Mouse (Mus musculus) adrenal gland, adult 18-20 months (tissue): ENCODE data around the gene Zp1. TPM values are rescaled to one million over a fixed set of nuclear protein-coding genes. Genes with fewer than 3 reads are reported as not detected.

Experiments
- DNase-seq, 2 experiments: peaks; one replicate each; pipeline ENCODE4 v3.0.0; 2021 to 2022; ENCODE audit warnings: low spot score in 2 of 2
- total RNA-seq, 2 experiments: library from RNA; stranded (reverse); gene quantifications; 1 replicate in 1 of 2; 2 replicates in 1 of 2; pipeline ENCODE4 v1.2.3; 2021

Gene Zp1
- total RNA-seq, 2 experiments from 2014 or later: not detected

DNA sequence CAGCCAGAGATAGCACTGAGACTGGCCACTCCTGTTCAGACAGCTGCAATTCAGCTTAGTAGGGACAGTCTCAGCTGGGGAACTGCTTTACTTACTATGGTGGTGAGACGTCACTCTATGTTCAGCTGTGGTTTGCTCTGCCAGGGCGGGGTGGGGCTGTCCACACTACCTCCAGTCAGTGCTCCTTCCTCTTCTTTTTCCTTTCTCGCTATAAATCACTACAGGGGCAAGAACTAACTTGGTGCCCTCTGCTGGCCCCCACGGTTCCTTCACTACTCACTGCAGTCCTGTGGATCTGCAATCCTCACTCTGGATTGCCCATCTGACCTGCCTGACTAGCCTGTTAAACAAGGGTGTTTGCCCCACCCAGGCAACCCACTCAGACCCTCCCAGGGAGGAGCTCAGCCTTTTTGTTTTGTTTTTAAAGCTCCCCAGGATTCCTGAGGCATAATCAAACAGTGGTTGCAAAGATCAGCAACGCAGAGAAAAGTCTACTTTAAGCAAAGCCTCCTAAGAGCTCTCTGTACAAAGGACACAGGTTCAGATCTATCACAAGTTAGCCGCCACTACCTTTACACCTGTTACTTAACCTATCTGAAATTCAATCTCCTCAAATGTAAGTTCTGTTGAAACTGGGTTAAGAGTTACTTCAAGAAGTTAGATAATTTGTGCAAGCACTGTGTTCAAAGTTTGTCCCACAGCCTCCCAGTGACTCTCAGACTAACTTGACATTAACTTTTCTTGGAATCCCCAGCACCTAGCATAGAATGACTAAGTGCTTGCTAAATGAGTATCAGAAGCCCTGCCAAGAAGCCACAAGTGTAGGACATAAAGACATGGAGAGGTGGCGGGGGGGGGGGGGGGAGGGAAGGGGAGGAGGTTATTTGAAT, 40.1 kb downstream of the Zp1 start:
- no peak for DNase-seq

DNA sequence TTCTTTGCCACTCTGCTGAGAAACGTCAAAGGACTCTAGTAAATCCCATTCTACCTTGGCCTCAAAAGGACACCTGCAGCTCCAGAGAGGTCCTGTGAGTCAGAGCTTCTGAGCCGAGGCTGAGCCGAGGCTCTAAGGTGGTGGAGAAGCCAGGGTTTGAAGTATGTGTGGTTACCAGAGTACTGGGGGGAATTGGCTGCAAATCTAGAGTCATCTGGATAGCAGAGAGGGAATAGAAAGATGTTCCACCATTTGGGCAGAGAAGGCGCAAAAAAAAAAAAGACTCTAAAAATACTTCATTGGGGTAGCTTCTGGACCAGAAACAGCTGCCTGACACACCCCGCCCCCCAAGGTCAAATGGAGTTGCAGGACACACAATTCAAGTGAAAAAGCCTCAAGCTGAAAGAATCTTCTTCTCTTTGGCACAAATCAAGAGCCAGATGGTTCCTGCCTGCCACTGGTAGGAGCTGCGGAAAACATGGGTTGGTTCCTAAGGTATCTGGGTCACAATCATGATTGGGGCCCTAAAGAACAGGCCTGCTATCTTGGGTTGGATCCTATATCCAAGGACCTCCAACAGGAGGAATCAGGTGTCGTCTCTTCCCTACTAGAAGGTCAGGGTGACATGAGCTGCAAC, 42.1 kb downstream of the Zp1 start:
- no peak for DNase-seq

DNA sequence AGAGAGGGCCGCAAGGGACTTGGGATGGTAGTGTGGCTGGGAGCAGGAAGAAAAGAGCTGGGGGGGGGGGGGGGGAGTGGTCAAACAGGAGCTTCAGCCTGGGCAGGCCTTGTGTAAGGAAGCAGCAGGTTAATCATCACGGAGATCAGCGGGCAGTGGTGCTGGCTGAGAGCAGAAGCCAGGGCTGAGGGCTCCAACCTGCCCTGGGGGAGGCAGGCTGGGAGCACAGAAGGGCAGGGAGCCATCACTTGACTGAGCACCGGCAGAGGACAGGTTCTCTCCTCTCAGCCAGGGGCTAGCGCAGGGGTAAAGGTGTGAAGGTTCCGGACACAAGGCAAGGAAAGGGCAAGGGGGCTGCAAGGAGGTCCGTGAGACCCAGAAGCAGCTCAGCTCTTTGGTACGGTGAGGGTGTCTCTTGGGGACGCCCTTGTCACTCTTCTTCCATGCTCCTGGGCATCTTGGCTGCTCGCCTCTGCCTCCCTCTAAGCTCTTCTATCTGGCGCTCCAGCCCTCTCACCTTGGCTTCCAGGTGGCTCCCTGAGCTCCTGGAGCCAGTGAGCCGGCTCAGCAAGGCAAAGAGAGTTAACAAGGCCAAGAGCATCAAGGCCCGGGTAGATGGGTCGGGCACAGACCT, 49.0 kb downstream of the Zp1 start:
- DNase-seq: no peak

DNA sequence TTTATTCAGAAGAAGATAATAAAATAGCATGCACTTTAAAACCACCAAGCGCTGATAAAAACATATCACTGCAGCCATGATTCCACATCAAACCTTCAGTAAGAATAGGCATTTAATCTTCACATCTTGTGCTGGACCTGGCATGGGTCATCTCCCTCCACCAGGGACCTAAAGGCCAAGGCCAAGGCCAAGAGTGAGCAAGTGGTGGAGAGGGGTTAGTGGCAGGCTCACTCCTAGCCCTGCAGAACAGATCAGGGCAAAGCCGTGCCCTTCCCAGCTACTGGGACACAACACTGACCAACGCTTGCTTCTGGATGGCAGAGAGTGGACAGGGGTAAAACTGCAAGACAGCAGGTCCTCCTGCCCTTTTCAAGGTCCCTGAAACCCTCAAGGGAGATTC, 49.8 kb downstream of the Zp1 start:
- DNase-seq: peak in 1 of 2 experiments; percentile 35

DNA sequence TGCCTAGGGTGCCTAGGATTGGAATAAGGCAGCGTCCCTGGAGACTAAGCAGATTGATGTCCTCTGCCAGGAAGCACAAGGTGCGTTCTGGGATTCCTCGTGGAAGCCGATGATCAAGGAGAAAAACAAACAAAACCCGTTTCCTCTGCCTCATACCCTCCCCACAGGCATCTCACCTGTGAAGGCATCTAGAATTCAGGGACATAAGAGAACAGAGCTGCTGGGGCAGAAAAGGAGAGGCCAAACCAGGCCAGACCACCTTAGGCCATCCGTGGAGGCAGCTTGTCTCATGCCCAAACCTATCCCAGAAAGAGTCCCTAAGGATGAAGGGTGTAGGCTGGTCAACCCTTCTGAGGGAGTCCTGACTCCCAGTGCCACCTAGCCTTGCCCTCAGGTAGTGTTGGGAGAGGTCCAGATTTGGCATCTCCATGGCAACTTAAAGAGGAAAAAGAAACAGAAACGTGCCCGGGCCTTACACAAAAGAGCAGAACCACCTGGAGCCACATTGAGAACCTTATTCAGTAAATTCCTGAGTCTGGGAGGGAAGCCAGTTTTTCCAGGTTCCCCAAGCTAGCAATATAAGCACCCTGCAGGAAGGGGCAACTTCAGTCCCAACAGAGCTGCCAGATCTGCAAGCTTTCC, 50.4 kb downstream of the Zp1 start, which contains the start of gene Tmem132a:
Tmem132a (minus strand) TSS at position 55 of the 642 bp plus-strand sequence.
- DNase-seq: no peak

DNA sequence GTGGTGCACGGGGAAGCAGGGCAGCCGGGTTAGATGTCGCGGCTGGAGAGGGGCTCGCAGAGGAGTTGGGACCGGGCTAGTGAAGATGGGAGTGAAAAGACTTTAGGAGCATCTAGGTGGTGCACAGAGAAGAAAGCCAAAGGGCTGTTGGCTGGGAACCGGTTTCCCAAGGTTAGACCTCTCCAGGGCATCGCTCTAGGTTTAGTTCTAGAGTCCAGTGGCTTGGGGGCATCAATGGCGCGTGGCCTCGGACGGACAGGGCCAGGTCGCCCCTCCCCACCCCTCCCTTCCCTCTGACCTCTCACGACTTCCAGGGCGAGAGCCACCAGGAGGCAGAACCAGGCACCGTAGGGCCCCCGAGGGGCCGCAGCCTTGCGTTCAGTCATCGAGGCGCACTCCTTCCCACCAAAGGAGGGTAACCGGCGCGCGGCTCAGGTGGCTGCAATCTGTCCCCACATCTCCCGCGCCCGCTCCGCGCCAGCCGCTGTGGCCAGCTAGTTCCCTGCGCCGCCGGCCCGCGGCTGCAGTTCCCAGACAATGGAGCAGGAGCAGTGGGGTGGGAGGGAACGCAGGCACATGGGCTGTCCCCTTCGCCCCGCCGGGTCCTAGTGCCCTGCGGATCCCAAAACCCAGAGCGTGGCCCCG, 51.1 kb downstream of the Zp1 start:
- peak; percentile 71 to 75 for DNase-seq

DNA sequence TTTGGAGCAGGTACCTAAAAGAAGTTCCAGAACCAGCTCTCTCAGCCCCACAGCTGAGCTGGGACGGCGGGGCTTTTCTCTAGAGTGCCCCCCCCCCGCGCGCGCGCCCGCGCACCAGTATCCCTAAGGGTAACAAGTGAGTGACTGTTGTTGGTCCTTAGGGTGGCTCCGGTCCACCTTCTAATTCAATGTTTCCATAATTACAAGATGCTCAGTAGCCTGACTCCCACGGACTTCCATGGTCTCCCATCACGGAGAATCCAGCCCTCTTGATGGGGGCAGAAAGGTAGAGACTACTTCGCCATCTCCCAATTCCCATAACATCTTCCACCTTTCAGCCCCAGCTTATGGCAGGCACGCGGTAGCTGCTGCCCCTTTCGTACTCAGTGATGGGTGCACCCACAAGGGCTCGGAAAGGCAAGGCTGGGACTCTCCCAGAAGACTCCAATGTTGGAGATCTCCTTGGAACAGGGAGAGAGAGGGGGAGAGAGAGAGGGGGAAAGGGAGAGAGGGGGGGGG, 51.8 kb downstream of the Zp1 start:
- DNase-seq: no peak

DNA sequence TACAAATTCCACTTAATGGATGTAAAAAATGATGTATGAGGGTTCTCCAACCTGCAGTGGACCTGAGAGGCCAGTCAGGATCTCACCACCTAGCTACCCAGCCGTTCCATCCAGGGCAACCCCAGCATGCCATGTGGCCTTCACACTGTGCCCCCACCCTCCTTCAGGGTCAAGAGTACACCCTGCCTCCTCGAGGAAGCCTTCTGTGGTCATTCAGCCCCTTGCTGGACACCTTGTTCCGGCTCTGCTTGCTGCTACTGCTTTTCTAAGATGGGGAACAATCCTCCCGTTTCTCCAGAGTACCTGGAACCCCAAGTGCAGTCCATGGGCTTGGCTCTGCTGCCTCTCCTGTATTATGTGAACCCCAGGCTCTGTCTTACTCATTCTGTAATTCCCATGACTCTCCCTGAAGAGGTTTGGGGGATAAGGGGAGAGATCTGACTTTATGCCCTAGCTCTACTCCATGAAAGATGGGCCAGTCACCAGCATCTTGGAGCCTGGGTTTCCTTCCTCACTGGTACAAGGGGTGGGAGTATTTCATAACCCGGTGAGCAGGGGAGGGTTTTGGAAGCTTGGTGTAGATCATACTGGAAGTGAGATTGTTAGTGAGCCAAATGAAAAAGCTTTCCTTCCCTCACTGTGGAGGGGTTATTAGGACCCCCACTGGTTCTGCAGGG, 52.3 kb downstream of the Zp1 start:
- no peak for DNase-seq

DNA sequence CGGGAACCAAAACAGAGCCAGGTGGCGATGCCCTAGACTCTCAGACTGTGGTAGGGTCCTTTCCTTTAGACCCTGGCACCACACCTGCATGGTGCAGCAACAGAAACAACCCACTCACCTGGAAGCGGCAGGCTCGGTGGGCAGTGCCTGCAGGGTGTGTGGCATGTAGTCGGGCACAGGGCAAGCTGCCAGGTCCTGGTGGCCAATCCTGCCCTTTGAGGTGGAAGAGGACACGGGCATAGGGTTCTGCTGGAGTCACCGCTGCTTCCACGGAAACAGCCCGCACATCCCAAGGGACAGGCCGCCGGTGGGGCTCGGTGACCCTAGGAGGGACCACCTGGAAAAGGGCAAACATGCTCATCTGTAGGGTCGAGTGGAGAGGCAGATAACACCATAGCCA, 54.1 kb downstream of the Zp1 start:
- DNase-seq: no peak

Other genes with a start within 250 kb of the Zp1 start
- gene Pga5, start 242.6 kb downstream of the Zp1 start, total RNA-seq: not detected
- gene Vps37c, start 231.9 kb downstream of the Zp1 start, total RNA-seq: 10 to 100 TPM; 19.3 to 26.8 TPM
- gene Cd5, start 181.6 kb downstream of the Zp1 start, total RNA-seq: under 1 TPM in 1 of 2 experiments, not detected in 1; 0.38 TPM
- under 1 TPM in 1 of 2 experiments, not detected in 1; 0.32 TPM for gene Cd6, start 90.6 kb downstream of the Zp1 start, total RNA-seq
- 1 to 10 TPM; 3.1 to 6.5 TPM for gene Slc15a3, start 80.9 kb downstream of the Zp1 start, total RNA-seq
- gene Tmem132a, start 50.7 kb downstream of the Zp1 start, total RNA-seq: 10 to 100 TPM; 17.1 to 28.0 TPM
- 100 to 1,000 TPM; 110 to 148 TPM for gene Tmem109, start 38.6 kb downstream of the Zp1 start, total RNA-seq
- 100 to 1,000 TPM; 120 to 168 TPM for gene Prpf19, start 25.4 kb downstream of the Zp1 start, total RNA-seq
- not detected for gene Ptgdr2, start 16.5 kb upstream of the Zp1 start, total RNA-seq
- 10 to 100 TPM; 16.2 to 20.0 TPM for gene Ccdc86, start 28.6 kb upstream of the Zp1 start, total RNA-seq
- 10 to 100 TPM in 1 of 2 experiments, under 1 TPM in 1; 0.51 to 25.4 TPM for gene Ms4a10, start 54.0 kb upstream of the Zp1 start, total RNA-seq
- not detected for gene Ms4a15, start 72.6 kb upstream of the Zp1 start, total RNA-seq
- not detected for gene Ms4a18, start 97.4 kb upstream of the Zp1 start, total RNA-seq
- 1 to 10 TPM; 4.7 to 6.7 TPM for gene Ms4a8a, start 160.5 kb upstream of the Zp1 start, total RNA-seq
- not detected for gene 1700017D01Rik, start 210.2 kb upstream of the Zp1 start, total RNA-seq
- gene 1700025F22Rik, start 244.7 kb upstream of the Zp1 start, total RNA-seq: not detected